Mouse (Mus musculus): Measurements from ENCODE around the gene Dnaja2.

The Dnaja2 gene

GRCm38 (mm10) chr8:85555181-85556145 lies at the start of gene Dnaja2:
TSS of gene Dnaja2 (minus strand) at chr8:85555344.
- peak; percentile 80 to 84 for DNase-seq (ENCODE audit: low spot score in 2 of 2)

DNA sequence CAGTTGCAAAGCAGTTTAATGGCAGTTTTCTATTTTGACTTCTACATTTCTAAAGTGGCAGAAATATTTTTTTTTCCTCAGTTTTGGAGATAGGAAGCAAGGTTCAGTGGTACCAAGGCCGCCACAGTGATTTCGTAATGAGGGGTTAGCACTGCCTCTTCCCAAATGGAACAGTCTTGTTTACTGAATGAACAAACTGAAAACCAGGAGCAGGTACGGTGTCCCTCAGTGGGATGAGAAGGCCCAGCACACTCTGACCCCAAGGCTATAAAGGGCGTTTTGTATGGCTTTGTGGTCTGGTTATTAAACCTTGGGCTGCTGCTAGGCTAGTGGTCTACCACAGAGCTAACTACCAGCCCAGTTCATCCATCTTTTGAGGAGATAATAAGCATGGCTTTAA lies 49.1 kb upstream of the Dnaja2 start:
- no peak for DNase-seq (ENCODE audit: low spot score in 2 of 2)

DNA sequence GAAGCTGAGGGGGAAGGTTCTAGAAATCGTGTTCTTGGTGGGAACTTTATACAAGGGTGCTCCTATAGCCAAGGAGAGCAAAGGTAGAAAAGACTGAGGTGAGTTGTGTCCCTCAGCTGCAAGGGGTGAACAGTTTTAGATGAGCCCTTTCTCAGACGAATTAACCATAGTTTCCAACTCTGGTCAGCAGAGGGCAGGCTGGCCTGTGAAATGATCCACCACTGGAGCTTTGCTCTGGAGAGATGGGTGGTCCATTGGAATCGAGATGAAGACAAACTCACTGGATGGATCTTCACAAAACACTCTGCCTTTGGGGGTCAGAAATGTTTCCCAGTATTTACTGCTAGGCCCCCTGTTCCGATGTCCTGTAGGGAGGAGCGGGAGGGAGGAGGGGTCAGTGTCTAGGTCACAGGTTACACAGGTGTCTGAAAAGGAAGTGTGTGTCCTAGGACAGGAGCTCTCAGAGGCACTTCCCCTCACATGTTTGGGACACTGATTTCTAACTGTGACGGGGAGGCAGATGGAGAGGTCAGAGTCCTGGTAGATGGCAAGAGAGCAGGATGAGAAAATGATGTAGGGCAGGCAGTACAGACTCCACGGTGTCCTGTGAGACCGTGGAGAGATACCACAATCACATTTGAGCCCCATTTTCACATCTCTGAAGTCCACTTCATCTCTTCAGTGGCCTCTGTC lies 48.2 kb upstream of the Dnaja2 start:
- peak; percentile 21 to 29 for DNase-seq (ENCODE audit: low spot score in 2 of 2)

- no peak for DNase-seq (ENCODE audit: low spot score in 2 of 2)
Measured at GRCm38 (mm10) chr8:85602737-85603136, 47.6 kb upstream of the Dnaja2 start.

DNA sequence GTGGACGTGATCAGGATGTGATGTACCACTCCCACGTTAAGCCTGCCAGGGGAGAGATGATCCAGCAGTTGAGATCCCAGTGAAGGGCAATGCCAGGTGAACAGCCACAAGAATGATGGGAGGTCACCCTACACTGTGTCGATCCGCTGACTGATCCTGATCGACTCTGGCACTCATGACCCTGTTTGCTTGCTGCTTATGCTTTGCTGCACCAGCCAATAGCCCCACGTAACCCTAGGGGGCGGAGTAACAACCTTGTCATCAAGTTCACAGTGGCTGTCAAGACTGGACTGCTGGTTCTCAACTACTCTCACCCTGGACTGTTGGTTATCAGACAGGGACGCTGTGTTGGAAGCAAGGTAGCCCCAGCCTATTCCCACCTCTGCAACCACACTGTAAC lies 46.6 kb upstream of the Dnaja2 start:
- no peak for DNase-seq (ENCODE audit: low spot score in 2 of 2)

DNA sequence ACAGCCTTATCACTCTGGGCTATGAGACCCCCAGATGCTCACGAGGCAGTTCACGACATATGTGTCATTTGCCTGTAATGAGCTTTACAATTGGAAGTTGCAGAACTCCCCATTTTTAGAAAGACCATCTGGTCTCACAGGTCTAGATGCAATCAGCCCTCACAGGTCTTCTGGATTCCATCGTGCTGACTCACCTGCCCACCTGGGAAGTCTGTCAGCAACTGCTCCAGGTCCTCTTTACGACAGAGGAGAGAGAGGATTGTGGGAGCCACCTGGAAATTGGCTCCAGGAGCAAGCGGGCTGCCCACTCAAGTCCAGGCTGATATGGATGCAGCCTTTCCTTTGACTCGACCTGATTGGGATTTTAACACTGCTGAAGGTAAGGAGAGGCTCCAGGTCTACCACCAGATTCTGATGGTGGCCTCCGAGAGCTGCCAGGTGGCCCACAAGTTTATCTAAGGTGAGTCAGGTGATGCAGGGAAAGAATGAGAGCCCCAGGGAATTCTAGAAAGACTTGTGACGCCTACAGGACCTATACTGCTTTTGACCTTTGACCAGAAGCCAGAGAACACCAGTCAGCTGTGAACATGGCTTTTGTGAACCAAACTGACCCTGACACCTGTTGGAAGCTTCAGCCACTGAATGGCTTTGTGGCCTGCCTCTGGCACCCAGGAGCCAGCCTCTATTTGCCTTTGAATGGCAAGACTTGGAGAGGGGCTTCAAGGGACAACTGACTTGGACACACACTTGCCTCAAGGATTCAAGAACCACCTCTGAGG lies 42.5 kb upstream of the Dnaja2 start:
- DNase-seq (ENCODE audit: low spot score in 2 of 2), result no peak

GRCm38 (mm10) chr8:85595391-85595790 lies 40.2 kb upstream of the Dnaja2 start:
- no peak for DNase-seq (ENCODE audit: low spot score in 2 of 2)

DNA sequence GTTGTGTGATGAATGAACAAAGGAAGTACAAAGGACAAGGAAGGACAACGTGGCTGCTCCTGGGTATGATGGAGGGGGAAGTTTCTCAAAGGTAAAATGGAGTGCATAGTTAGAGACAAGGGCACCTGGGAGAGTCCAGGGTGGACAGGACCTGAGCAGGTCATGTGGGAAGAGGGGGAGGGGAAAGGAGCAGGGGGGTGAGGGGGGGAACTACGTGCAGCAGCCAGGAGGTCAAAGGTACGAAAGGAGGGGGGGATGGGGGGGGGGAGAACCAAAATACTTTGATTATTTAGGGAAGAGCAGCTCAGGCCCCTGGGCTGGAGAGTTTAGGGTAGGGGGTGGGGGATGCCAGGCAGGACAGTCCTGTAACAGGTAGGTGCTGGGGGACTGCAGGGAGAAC lies 39.8 kb upstream of the Dnaja2 start:
- no peak for DNase-seq (ENCODE audit: low spot score in 2 of 2)

GRCm38 (mm10) chr8:85593324-85593723 lies 38.2 kb upstream of the Dnaja2 start:
- DNase-seq (ENCODE audit: low spot score in 2 of 2), result no peak

- DNase-seq (ENCODE audit: low spot score in 2 of 2), result no peak
Measured at GRCm38 (mm10) chr8:85591532-85591931, 36.4 kb upstream of the Dnaja2 start.

DNA sequence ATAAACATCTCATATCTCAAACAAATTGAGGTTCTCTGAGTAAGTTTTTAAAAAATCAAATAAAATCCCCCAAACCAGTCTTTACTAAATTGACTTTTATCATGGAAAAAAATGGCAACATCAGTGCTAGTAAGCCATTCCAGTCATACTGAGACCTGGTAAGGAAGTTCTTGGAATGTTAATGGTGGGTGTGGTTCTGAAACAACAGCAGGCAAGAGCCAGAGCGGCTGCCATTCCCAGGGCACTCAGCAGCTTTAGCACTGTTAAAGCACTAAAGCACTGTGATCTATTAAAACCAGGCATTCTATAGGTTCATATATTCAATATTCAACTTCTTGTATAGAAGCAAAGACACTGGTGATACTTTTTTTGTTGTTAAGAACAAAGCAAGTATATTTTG lies 35.1 kb upstream of the Dnaja2 start:
- DNase-seq (ENCODE audit: low spot score in 2 of 2), result no peak

GRCm38 (mm10) chr8:85588596-85588995 lies 33.5 kb upstream of the Dnaja2 start:
- DNase-seq (ENCODE audit: low spot score in 2 of 2), result no peak

DNA sequence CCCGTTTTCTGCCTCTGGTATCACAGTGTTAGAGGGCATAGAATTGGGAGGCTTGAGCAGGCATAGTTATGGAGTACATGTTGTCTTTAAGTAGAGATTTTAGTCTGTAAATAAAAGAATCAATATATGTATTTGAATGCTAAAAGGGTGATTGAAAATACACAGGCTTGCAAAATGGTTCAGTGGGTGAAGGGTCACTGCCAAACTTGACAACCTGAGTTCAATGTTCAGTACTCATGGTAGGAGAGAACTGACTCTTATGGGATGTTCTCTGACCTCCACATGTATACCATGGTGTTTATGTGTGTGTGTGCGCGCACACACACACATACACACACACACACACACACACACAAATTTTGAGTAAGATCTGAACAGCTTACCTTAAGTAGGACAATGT lies 22.5 kb upstream of the Dnaja2 start:
- no peak for DNase-seq (ENCODE audit: low spot score in 2 of 2)

- DNase-seq (ENCODE audit: low spot score in 2 of 2), result no peak
Measured at GRCm38 (mm10) chr8:85573972-85574496, 18.9 kb upstream of the Dnaja2 start.

DNA sequence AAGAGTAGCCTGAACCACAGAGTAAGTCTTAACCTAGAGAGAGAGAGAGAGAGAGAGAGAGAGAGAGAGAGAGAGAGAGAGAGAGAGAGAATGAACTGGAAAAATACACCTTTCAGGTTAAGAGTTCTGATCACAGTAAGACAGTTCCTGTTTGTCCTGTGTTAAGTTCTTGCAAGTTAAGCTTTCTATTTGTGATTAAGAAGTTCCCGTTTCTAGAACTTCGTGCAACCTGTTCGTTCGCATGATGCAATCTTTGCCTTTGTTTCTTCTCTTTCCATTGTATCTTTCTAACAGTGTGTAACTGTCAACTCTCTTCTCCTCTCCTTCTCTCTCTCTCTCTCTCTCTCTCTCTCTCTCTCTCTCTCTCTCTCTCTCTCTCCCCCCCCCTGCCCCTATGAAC lies 15.3 kb upstream of the Dnaja2 start:
- no peak for DNase-seq (ENCODE audit: low spot score in 2 of 2)

- DNase-seq (ENCODE audit: low spot score in 2 of 2), result no peak
Measured at GRCm38 (mm10) chr8:85567801-85568200, 12.7 kb upstream of the Dnaja2 start.

GRCm38 (mm10) chr8:85565186-85565585 lies 10.0 kb upstream of the Dnaja2 start:
- no peak for DNase-seq (ENCODE audit: low spot score in 2 of 2)

GRCm38 (mm10) chr8:85563336-85563735 lies 8.2 kb upstream of the Dnaja2 start:
- DNase-seq (ENCODE audit: low spot score in 2 of 2), result no peak

DNA sequence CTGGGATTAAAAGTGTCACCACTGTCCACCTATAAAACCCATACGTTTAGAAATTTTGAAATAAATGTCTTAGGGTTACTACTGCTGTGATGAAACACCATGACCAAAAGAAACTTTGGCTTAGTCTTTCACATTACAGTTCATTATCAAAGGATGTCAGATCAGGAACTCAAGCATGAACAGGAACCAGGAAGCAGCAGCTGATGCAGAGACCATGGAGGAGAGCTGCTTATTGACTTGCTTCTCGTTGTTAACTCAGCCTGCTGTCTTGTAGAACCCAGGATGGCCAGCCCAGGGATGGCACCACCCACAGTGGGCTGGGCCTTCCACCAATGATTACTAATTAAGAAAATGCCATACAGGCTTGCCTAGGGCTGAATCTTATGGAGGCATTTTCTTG lies 4.8 kb upstream of the Dnaja2 start:
- no peak for DNase-seq (ENCODE audit: low spot score in 2 of 2)

- no peak for DNase-seq (ENCODE audit: low spot score in 2 of 2)
Measured at GRCm38 (mm10) chr8:85559201-85559600, 4.1 kb upstream of the Dnaja2 start.

DNA sequence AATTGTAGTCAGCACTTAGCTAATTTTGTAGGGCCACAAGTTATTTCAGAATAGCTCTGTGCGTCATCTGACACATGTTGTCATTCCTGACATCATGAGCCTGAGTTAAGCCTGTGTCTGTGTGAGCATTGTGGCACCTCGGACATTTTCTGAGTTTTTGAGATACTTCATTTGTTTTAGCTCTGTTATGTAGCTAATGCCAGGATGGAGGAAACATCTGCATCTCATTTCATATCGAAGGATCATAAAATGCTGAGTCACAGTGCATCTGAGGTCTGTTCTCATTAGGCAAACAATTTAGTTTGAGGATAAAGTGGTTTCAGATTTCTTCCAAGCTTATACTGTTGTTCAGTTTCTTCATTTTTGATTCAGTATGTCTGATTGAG lies 2.5 kb upstream of the Dnaja2 start:
- DNase-seq (ENCODE audit: low spot score in 2 of 2), result no peak
